Mouse (Mus musculus): Measurements from ENCODE around the gene Pik3ca. TPM values are rescaled to one million over a fixed set of nuclear protein-coding genes. Genes with fewer than 3 reads are reported as not detected.

Pik3ca gene
- total RNA-seq, 4 experiments from 2014 or later, result 52.6 to 61.4 (median 57.4) TPM

DNA sequence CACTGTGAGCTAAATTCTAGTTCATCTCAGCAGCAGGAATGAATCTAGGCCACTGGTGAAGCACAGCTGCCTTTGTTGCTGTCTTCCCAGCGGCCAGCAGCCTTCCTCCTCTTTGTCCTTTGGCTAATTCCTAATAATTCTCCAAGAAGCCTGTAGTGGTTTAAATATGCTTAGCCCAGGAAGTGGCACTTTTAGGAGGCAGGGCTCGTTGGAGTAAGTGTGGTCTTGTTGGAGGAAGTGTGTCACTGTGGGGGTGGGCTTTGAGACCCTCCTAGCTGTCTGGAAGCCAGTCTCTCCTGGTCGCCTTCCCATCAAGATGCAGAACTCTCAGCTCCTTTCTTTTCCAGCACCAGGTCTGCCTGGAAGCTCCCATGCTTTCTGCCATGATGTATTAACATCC lies 108.4 kb downstream of the Pik3ca start:
- DNase-seq, result no peak

GRCm38 (mm10) chr3:32506366-32507225 lies 109.1 kb downstream of the Pik3ca start:
- DNase-seq, result no peak

DNA sequence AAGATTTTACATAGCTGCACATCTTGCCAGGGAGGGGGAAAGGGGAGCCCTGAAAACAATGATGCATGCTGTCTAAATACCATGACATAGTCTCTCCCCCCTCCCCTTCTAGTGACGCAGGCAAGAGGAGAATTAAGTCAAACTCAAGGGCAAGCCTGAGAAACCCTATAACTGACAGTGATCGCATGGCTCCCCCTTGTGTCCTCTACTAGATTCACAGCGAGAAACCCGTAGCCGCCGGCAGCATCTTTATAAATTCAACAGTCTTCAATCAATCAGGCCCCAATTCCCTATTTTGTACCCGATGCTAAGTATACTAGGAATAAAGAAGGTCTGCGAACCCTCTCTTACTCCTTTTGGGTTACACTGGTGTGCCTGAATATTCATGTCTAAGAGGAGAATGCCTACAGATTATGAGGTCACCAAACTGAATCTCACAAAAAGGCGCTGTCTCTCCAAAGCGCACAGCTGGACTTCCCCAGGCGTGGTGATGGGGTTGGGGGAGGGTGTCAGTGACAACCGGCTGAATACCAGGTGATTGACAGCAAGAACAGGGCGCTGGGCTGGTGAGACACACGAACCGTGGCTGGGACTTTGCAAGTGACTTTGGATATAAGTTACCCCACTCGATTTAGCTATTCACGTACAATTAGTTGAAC lies 111.3 kb downstream of the Pik3ca start:
- DNase-seq, result peak; percentile 54

DNA sequence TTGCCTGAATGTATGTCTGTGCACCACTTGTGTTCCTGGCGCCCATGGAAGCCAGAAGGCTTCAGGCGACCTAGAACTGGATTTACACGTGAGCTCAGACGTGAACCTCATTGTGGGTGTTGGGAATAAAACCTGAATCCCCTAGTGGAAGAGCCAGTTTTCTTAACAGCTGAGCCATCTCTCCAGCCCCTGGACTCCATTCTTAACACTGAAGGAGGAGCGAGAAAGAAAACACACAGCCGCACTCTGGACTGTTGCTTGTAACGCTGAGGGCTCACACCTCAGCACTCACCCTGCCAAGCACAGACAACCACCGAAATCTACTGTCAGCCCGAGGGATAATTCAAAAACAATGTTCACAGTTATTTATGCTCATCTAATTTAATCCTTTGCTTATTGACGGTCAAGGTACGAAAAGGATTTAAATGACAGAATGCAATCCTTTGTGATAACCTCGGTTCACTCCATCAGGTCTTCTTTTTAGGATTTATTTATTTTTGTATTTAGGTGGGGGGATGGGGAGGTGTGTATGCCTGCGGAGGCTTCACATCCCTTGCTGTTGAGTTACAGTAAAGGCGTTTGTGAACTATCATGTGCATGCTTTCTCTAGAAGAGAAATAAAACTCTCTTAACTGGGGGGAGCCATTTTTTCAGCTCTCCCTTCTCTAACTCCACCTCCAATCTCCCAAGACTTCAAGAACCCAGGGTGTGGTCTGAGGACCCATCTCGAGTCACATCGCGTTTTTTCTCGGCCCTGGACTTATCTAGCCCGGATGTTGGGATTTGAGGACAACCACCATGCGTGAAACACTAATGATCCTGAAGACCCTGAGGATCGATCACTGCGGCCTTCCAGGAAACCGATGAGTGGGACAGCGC lies 112.3 kb downstream of the Pik3ca start, which contains the start of gene Zfp639:
Zfp639 (plus strand) TSS at position 764 of the 879 bp plus-strand sequence.
- no peak for DNase-seq

GRCm38 (mm10) chr3:32510375-32511190 lies 113.1 kb downstream of the Pik3ca start:
- peak; percentile 95 for DNase-seq

- no peak for DNase-seq
Observed at GRCm38 (mm10) chr3:32511191-32511550, 113.7 kb downstream of the Pik3ca start.

- no peak for DNase-seq
Observed at GRCm38 (mm10) chr3:32512686-32513284, 115.3 kb downstream of the Pik3ca start.

- DNase-seq, result no peak
Observed at GRCm38 (mm10) chr3:32513528-32513927, 116.1 kb downstream of the Pik3ca start.

Other genes with a start within 250 kb of the Pik3ca start
- 10 to 100 TPM; 25.1 to 39.5 (median 33.3) TPM for gene Zmat3, start 31.7 kb upstream of the Pik3ca start, total RNA-seq (2022)
- 1 to 10 TPM in 1 of 4 experiments, under 1 TPM in 2, not detected in 1; 0.18 to 2.8 (median 0.38) TPM for gene Kcnmb3, start 94.6 kb downstream of the Pik3ca start, total RNA-seq (2022)
- gene Zfp639, start 112.6 kb downstream of the Pik3ca start, total RNA-seq (2022), result 10 to 100 TPM; 30.3 to 51.2 (median 37.4) TPM
- 100 to 1,000 TPM in 3 of 4 experiments, 10 to 100 TPM in 1; 93.1 to 124 (median 115) TPM for gene Mfn1, start 131.8 kb downstream of the Pik3ca start, total RNA-seq (2022)
- 10 to 100 TPM; 37.7 to 82.5 (median 58.9) TPM for gene Gnb4, start 218.9 kb downstream of the Pik3ca start, total RNA-seq (2022)

Measured in adrenal gland, adult 8-10 months (tissue).